Mouse (Mus musculus) brain, embryonic 14.5 days (tissue): Measurements from ENCODE around the gene Hoxd12. TPM values are rescaled to one million over a fixed set of nuclear protein-coding genes. Genes with fewer than 3 reads are reported as not detected.

Experiments
- DNase-seq: peaks from one replicate; pipeline ENCODE4 v3.0.0-alpha.2; 2011; ENCODE audit warnings: low read depth
- CTCF ChIP-seq: fragments of 200-500 bp; IDR thresholded peaks from 2 replicates; pipeline ENCODE4 v1.5.1; 2012; ENCODE audit warnings: inconsistent platforms, mild to moderate bottlenecking, moderate library complexity, borderline replicate concordance; ENCODE audit not compliant: insufficient read depth, insufficient read length; ENCODE audit errors: extremely low read depth
- POLR2A ChIP-seq: fragments of 200-500 bp; IDR thresholded peaks from 2 replicates; pipeline ENCODE4 v1.6.1; 2012; ENCODE audit warnings: mild to moderate bottlenecking, inconsistent platforms, borderline replicate concordance; ENCODE audit not compliant: poor library complexity, insufficient read depth, insufficient read length, severe bottlenecking; ENCODE audit errors: extremely low read depth
- polyA plus RNA-seq: library from polyadenylated mRNA; depleted of rRNA; stranded (reverse); fragments of >200 nt; gene quantifications from 2 replicates; pipeline ENCODE4 v1.2.3, GENCODE M21; 2012; rRNA removed

The Hoxd12 gene
- 0.05 TPM in 1 of 2 replicates, not detected in the other for polyA plus RNA-seq

- DNase-seq, result no peak
- TF ChIP-seq POLR2A, result no peak
- no peak for TF ChIP-seq CTCF
Measured at GRCm38 (mm10) chr2:74674881-74675665, at the start of gene Hoxd12. Hoxd12 (plus strand) TSS chr2:74675013.

DNA sequence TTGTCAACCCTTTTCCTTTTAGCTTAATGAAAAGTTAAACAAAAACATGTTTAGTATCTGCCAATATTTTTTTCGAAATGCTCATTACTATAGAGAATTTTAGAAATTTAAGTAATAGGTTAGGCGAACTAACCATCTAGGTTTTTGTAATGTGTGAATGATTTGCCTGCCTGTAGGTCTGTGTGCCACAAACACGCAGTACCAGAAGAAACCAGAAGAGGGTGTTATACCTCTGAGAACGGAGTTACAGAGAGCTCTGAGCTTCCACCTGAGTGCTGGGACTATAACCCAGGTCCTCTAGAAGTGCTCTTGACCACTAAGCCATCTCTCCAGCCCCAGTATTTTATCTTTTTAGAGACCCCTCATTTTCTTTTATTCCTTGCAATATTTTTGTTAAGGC is 39.4 kb upstream of the Hoxd12 start:
- TF ChIP-seq POLR2A, result no peak
- no peak for TF ChIP-seq CTCF
- DNase-seq, result no peak

DNA sequence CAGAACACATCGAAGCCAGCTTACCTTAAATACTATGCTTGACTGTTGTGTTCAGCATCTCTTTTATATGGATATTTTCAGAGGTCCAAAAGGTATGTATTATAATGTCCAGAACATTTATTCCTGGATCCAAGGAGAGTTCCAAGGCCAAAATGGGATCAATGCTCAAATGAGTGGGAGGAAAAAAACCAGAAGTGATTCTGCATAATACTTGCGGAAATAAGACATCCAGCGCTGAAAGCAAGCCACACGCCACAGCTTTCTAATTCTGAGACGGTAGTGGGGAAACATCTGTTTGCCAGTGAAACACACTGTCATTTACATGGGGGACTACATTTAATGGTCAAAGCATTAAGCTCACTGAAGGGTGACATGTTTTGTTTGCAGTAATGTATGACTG is 32.4 kb upstream of the Hoxd12 start:
- no peak for TF ChIP-seq CTCF
- TF ChIP-seq POLR2A, result no peak

DNA sequence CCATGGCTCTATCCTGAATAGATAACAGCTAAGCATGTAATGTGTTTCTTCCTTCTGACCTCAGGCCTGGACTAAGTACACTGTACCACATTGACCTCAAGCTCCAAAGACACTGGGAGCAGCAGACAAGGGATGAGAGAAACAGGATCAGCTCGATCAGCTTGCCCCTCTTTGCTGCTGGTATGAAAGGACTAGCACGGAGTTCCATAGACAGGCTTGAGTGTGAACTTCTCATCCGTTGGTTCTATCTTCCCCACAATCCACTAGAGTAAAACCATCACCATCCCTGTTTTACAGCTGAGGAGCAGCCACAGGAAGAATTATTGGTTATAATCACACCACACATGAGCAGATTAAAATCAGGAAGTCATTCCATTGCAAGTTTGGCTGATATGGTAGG is 29.2 kb upstream of the Hoxd12 start:
- TF ChIP-seq CTCF, result no peak
- TF ChIP-seq POLR2A, result no peak
- DNase-seq, result no peak

More for the DNA sequence above, 32.4 kb upstream of the Hoxd12 start:
- no peak for DNase-seq

- DNase-seq, result no peak
Measured at GRCm38 (mm10) chr2:74647082-74647864, 27.5 kb upstream of the Hoxd12 start.

DNA sequence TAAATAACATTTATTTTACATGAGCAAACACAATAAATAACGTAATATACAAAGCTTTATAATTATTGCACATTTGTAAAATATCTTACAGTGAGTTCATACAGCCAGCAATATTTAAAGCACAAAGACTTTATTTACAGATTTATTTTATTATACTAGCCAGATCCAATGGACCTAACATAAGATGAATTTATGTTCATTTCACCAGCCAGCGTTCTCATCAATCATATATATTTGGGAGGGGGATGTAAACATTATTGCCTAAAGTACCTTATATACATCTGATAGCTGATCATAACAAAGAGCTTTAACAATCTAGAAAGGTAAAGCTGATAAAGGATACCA is 21.8 kb upstream of the Hoxd12 start:
- no peak for DNase-seq
- TF ChIP-seq POLR2A (no peak), CTCF (no peak)

More at GRCm38 (mm10) chr2:74647082-74647864, 27.5 kb upstream of the Hoxd12 start:
- no peak for TF ChIP-seq POLR2A

- DNase-seq, result peak; percentile 52
- TF ChIP-seq POLR2A (no peak), CTCF (no peak)
Measured at GRCm38 (mm10) chr2:74653781-74654535, 20.9 kb upstream of the Hoxd12 start.

DNA sequence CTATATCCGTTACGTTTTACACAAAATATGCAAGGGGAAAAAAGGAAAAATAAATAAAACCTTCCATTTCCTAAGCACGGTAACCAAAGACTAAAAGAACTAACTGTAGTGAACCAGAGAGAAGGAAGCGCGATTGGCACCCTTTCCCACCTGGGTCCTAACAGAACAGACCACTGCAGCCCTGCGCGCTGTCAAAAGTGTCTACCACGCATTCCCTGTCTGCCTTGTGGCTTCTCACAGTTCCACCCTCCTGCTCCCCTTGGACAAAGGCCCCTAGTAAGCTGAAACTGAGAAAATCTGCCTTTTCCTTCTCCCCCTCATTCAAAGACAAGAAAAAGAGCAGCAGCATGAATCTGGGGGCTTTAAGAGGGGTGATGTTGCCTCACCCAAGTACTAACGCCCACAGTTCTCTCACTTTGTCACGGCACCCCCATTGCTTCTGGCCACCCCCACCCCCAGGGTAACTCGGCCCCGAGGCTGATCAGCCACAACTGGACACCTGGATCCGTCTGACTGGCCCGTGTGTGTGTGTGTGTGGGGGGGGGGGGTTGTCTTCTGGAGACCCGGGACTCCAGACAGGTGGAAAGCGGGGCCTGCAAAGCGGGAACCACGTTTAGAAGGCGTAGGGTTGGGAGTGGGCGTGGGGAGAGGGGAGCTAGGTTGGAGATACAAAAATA is 19.9 kb upstream of the Hoxd12 start:
- TF ChIP-seq CTCF, result no peak
- no peak for TF ChIP-seq POLR2A
- peak; percentile 19 for DNase-seq

GRCm38 (mm10) chr2:74655420-74655781 is 19.4 kb upstream of the Hoxd12 start:
- TF ChIP-seq CTCF, result peak; percentile 25; the same call in 1 of the 2 replicates
- TF ChIP-seq POLR2A, result no peak
- peak; percentile 20 for DNase-seq

- peak; percentile 47 for DNase-seq
- TF ChIP-seq CTCF (peak; percentile 23; the same call in 1 of the 2 replicates), POLR2A (no peak)
Measured at GRCm38 (mm10) chr2:74655821-74656631, 18.8 kb upstream of the Hoxd12 start.
